Mouse (Mus musculus) MEL (cell line): Measurements from ENCODE around the gene Mmp28. TPM values are rescaled to one million over a fixed set of nuclear protein-coding genes. Genes with fewer than 3 reads are reported as not detected.

Experiments used
- DNase-seq: peaks from one replicate; pipeline ENCODE4 v3.0.0; 2011; ENCODE audit warnings: low read depth, low spot score
- H3K27ac ChIP-seq: 2 replicates; pipeline ENCODE4 v1.5.1; 2012; ENCODE audit warnings: low read depth, mild to moderate bottlenecking, control low read depth, low read length, moderate library complexity; ENCODE audit not compliant: control insufficient read depth
- H3K27me3 ChIP-seq, 2 experiments: fragments of 150-350 bp in 1 of 2; sonication (generic) in 1 of 2; 2 replicates each; pipeline ENCODE4 v1.6.1; 2012; ENCODE audit warnings: low read length in 2 of 2, mild to moderate bottlenecking in 2 of 2, improper control_type of control experiment in 1 of 2, moderate library complexity in 1 of 2; ENCODE audit not compliant: insufficient read depth in 2 of 2, control insufficient read depth in 1 of 2
- H3K36me3 ChIP-seq, 2 experiments: 2 replicates each; pipeline ENCODE4 v1.6.1; 2012 to 2014; ENCODE audit warnings: low read length in 2 of 2, improper control_type of control experiment in 1 of 2, inconsistent platforms in 1 of 2, mild to moderate bottlenecking in 1 of 2; ENCODE audit not compliant: insufficient read depth in 2 of 2, control insufficient read depth in 1 of 2
- H3K4me1 ChIP-seq, 2 experiments: fragments of 150-350 bp in 1 of 2; sonication (generic) in 1 of 2; 2 replicates each; pipeline ENCODE4 v1.6.1; 2012; ENCODE audit warnings: low read length in 2 of 2, improper control_type of control experiment in 1 of 2, mild to moderate bottlenecking in 1 of 2; ENCODE audit not compliant: insufficient read depth in 2 of 2, control insufficient read depth in 1 of 2
- H3K4me3 ChIP-seq, 2 experiments: fragments of 150-350 bp in 1 of 2; sonication (generic) in 1 of 2; 2 replicates each; pipeline ENCODE4 v1.5.1; 2012; ENCODE audit warnings: low read depth in 2 of 2, low read length in 2 of 2, mild to moderate bottlenecking in 2 of 2, moderate library complexity in 2 of 2, control low read depth in 1 of 2, improper control_type of control experiment in 1 of 2; ENCODE audit not compliant: control insufficient read depth in 1 of 2, insufficient read depth in 1 of 2
- H3K79me2 ChIP-seq: 2 replicates; pipeline ENCODE4 v1.6.1; 2012; ENCODE audit warnings: mild to moderate bottlenecking, low read length, moderate library complexity; ENCODE audit not compliant: control insufficient read depth, poor library complexity, insufficient read depth
- H3K9ac ChIP-seq: 2 replicates; pipeline ENCODE4 v1.6.1; 2012; ENCODE audit warnings: low read depth, mild to moderate bottlenecking, control low read depth, low read length, moderate library complexity; ENCODE audit not compliant: control insufficient read depth, poor library complexity, severe bottlenecking
- H3K9me3 ChIP-seq: fragments of 150-350 bp; sonication (generic); replicated peaks from 2 replicates; pipeline ENCODE4 v1.6.1; 2012; ENCODE audit warnings: mild to moderate bottlenecking, low read length, improper control_type of control experiment, moderate library complexity; ENCODE audit not compliant: insufficient read depth
- BHLHE40 ChIP-seq: IDR thresholded peaks from 2 replicates; pipeline ENCODE4 v1.6.1; 2012; ENCODE audit warnings: low read depth, mild to moderate bottlenecking, inconsistent platforms, low read length, improper control_type of control experiment, borderline replicate concordance
- CHD2 ChIP-seq: IDR thresholded peaks from 2 replicates; pipeline ENCODE4 v1.6.1; 2011; ENCODE audit warnings: low read length, improper control_type of control experiment
- CTCF ChIP-seq, 3 experiments: IDR thresholded peaks in 2 of 3; conservative IDR thresholded peaks in 1 of 3; 2 replicates each; pipeline ENCODE4 v1.5.1; 2011 to 2012; ENCODE audit warnings: low read length in 3 of 3, low read depth in 2 of 3, mild to moderate bottlenecking in 2 of 3, improper control_type of control experiment in 1 of 3, inconsistent platforms in 1 of 3, mixed read lengths in 1 of 3, moderate library complexity in 1 of 3; ENCODE audit not compliant: control insufficient read depth in 1 of 3, insufficient read depth in 1 of 3, poor library complexity in 1 of 3, severe bottlenecking in 1 of 3
- ELF1 ChIP-seq: IDR thresholded peaks from 2 replicates; pipeline ENCODE4 v1.6.1; 2014; ENCODE audit warnings: low read depth, mild to moderate bottlenecking, inconsistent platforms, low read length, improper control_type of control experiment, moderate library complexity
- MEF2A ChIP-seq: IDR thresholded peaks from 2 replicates; pipeline ENCODE4 v1.6.1; 2014; ENCODE audit warnings: low read depth, mild to moderate bottlenecking, inconsistent platforms, low read length, improper control_type of control experiment; ENCODE audit not compliant: poor library complexity, insufficient replicate concordance, severe bottlenecking; ENCODE audit errors: extremely low read depth
- MXI1 ChIP-seq: IDR thresholded peaks from 2 replicates; pipeline ENCODE4 v1.6.1; 2011; ENCODE audit warnings: mild to moderate bottlenecking, low read depth, low read length, improper control_type of control experiment
- POLR2AphosphoS2 ChIP-seq: IDR thresholded peaks from 2 replicates; pipeline ENCODE4 v1.6.1; 2011; ENCODE audit warnings: low read length, improper control_type of control experiment
- POLR2AphosphoS5 ChIP-seq: IDR thresholded peaks from 2 replicates; pipeline ENCODE4 v1.6.1; 2012; ENCODE audit warnings: low read depth, borderline replicate concordance, mild to moderate bottlenecking, inconsistent platforms, low read length, moderate library complexity, mixed read lengths
- RCOR1 ChIP-seq: IDR thresholded peaks from 2 replicates; pipeline ENCODE4 v1.6.1; 2012; ENCODE audit warnings: low read depth, mild to moderate bottlenecking, inconsistent platforms, low read length, improper control_type of control experiment
- SIN3A ChIP-seq: IDR thresholded peaks from 2 replicates; pipeline ENCODE4 v1.6.1; 2012; ENCODE audit warnings: low read length, improper control_type of control experiment, inconsistent platforms
- SMC3 ChIP-seq: IDR thresholded peaks from 2 replicates; pipeline ENCODE4 v1.6.1; 2011; ENCODE audit warnings: low read depth, low read length, improper control_type of control experiment
- UBTF ChIP-seq: IDR thresholded peaks from 2 replicates; pipeline ENCODE4 v1.6.1; 2012; ENCODE audit warnings: low read depth, mild to moderate bottlenecking, inconsistent platforms, low read length, improper control_type of control experiment, moderate library complexity, borderline replicate concordance; ENCODE audit not compliant: insufficient read depth
- USF2 ChIP-seq, 2 experiments: IDR thresholded peaks; 2 replicates each; pipeline ENCODE4 v1.6.1; 2011 to 2012; ENCODE audit warnings: improper control_type of control experiment in 2 of 2, low read length in 2 of 2, borderline replicate concordance in 1 of 2, inconsistent platforms in 1 of 2, low read depth in 1 of 2, mild to moderate bottlenecking in 1 of 2; ENCODE audit not compliant: insufficient read depth in 1 of 2
- ZKSCAN1 ChIP-seq: IDR thresholded peaks from 2 replicates; pipeline ENCODE4 v1.6.1; 2012; ENCODE audit warnings: low read depth, mild to moderate bottlenecking, inconsistent platforms, low read length, improper control_type of control experiment, moderate library complexity
- ZNF384 ChIP-seq: IDR thresholded peaks from 2 replicates; pipeline ENCODE4 v1.6.1; 2012; ENCODE audit warnings: low read depth, mild to moderate bottlenecking, inconsistent platforms, low read length, improper control_type of control experiment
- polyA plus RNA-seq, 2 experiments: library from polyadenylated mRNA; stranded (reverse) in 1 of 2; unstranded in 1 of 2; fragments of >175 nt in 1 of 2; fragments of >200 nt in 1 of 2; gene quantifications; 2 replicates each; pipeline versions ENCODE4 v1.2.1 to v1.2.4; 2012; ENCODE audit warnings: low replicate concordance in 2 of 2, low read depth in 1 of 2; ENCODE audit not compliant: insufficient read length in 2 of 2, insufficient read depth in 1 of 2, missing spikeins in 1 of 2
- total RNA-seq: library from RNA; depleted of rRNA; stranded (reverse); fragments of 300-350 nt; gene quantifications from 2 replicates; pipeline ENCODE4 v1.2.3, GENCODE M21; 2012

Mmp28 gene
- total and polyA plus RNA-seq, 3 experiments = 0.03 TPM; not detected in 2

DNA sequence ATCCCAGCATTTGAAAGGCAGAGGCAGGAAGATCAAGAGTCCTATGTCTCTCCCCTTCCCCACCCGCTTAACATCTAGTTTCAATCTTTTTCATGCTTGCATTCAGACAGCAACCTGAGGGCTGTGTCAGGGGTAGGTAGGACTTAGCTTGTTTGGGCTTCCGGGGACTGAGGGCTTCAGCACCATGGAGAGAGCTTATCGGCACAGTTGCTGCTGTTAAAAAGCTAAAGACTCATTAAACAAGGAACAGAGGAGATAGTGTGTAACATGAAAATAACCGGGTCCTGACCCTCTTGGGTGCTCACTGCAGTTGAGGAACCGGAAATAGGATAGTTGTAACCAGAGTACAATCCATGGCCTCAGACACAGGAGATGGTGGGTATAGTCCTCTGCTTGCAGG lies 45.8 kb downstream of the Mmp28 start (continued):
- TF ChIP-seq MEF2A (no peak), RCOR1 (no peak; the same call in 1 of the 2 replicates), ZKSCAN1 (no peak), ZNF384 (no peak), CTCF (IDR thresholded peaks at IDR 0.05 in 2 of 3, conservative IDR thresholded peaks at IDR 0.05 in 1 of 3; ENCODE audit: control insufficient read depth in 1 of 3, insufficient read depth in 1 of 3, low read depth in 2 of 3, low read length in 3 of 3, poor library complexity in 1 of 3, severe bottlenecking in 1 of 3) (no peak), SIN3A (peak; percentile 99), USF2 (IDR thresholded peaks at IDR 0.05; ENCODE audit: borderline replicate concordance in 1 of 2, insufficient read depth in 1 of 2, low read depth in 1 of 2, low read length in 2 of 2) (no peak), POLR2AphosphoS2 (no peak), BHLHE40 (no peak), ELF1 (0 out of 2 replicates have a peak, but pooled peaks have one; percentile 54)

GRCm38 (mm10) chr11:83410510-83410909 lies 52.4 kb downstream of the Mmp28 start:
- no peak overlapping the region for H3K9ac ChIP-seq
- TF ChIP-seq SMC3 = no peak
- TF ChIP-seq POLR2AphosphoS5 = no peak
- TF ChIP-seq ZNF384 = no peak
- H3K27me3 ChIP-seq = peaks cover 2 to 8% of the 10 kb centered on the region in 2 experiments; a peak in 3 of 4 replicates
- no peak for DNase-seq
- H3K27ac ChIP-seq = no peak overlapping the region
- H3K36me3 ChIP-seq = no peaks in the 10 kb centered on the region
- no peaks in the 10 kb centered on the region for H3K4me1 ChIP-seq
- H3K9me3 ChIP-seq = no peaks in the 10 kb centered on the region
- H3K4me3 ChIP-seq = no peak overlapping the region
- no peaks in the 10 kb centered on the region for H3K79me2 ChIP-seq

DNA sequence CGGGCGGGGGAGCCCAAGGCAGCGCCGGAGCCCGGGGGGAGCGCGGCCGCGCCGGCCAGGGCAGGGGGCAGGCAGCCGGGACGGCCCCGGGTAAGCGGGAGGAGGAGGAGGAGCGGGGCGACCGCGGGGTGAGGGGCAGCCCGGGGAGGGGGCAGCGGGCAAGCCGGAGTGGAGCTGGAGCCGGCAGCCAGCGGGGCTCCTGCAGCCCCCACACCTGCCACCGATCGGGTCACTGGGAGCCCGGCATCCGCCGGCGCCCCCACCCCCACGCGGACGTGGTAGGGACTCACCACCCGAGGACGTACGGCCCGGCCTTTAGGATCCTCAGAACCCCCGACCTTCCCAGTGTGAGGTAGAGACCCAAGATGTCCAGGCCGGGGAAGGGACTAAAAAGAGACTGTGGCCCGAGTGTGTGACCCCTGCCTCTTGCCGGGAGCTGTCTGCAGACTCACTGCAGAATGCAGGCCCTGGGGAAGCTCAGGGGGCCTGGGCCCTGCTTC lies 53.0 kb downstream of the Mmp28 start:
- Histone ChIP-seq H3K9me3 (no peaks in the 10 kb centered on the region), H3K79me2 (no peaks in the 10 kb centered on the region), H3K27ac (no peak overlapping the region), H3K4me3 (no peak overlapping the region), H3K27me3 (peaks cover 2 to 8% of the 10 kb centered on the region in 2 experiments; a peak in 3 of 4 replicates), H3K9ac (no peak overlapping the region), H3K36me3 (no peaks in the 10 kb centered on the region), H3K4me1 (no peaks in the 10 kb centered on the region)
- no peak for TF ChIP-seq MEF2A
- TF ChIP-seq CHD2 = no peak
- no peak for TF ChIP-seq UBTF
- no peak for TF ChIP-seq POLR2AphosphoS5
- no peak for TF ChIP-seq MXI1
- DNase-seq = no peak
